24 mouse cellular contexts compared by ENCODE assay signal in genomic region chr15:16801302-16801701, GRCm38 (mm10).
"Had no signal": no experiment of that assay in that cellular context is flagged by ENCODE, and none has a peak within 500 bp of the region (broad histone marks: within the 10 kb centered on the region; RNA-seq: fewer than 3 reads in every experiment).

No protein-coding gene starts in this region.

- H3K36me3 ChIP-seq: heart, embryonic 13.5 days; heart, embryonic 15.5 days; hindbrain, embryonic 13.5 days; hindbrain, embryonic 15.5 days; kidney, embryonic 15.5 days; limb, embryonic 13.5 days; limb, embryonic 15.5 days; liver, embryonic 12.5 days had no signal

- H3K4me3 ChIP-seq: heart, adult 2 months; heart, embryonic 13.5 days; heart, embryonic 15.5 days; hindbrain, embryonic 13.5 days; hindbrain, embryonic 15.5 days; kidney, embryonic 15.5 days; limb, embryonic 13.5 days; limb, embryonic 15.5 days; liver, embryonic 12.5 days had no signal

- H3K4me1 ChIP-seq: heart, embryonic 13.5 days; heart, embryonic 15.5 days; hindbrain, embryonic 13.5 days; hindbrain, embryonic 15.5 days; kidney, embryonic 15.5 days; limb, embryonic 13.5 days; limb, embryonic 15.5 days; liver, embryonic 12.5 days had no signal

- DNase-seq: gastrocnemius, postnatal 14 days; gastrocnemius, postnatal 36 days; heart, adult 11 months; heart, adult 2 months; heart, postnatal 14 days; heart, postnatal 36 days; kidney, adult 11 months; kidney, adult 2 months; kidney, adult 9 months; kidney, postnatal 14 days; kidney, postnatal 36 days; layer of hippocampus, postnatal 36 days had no signal

- H3K4me2 ChIP-seq: heart, embryonic 11.5 days; heart, embryonic 13.5 days; heart, embryonic 15.5 days; hindbrain, embryonic 13.5 days; hindbrain, embryonic 15.5 days; kidney, embryonic 15.5 days; limb, embryonic 13.5 days; limb, embryonic 15.5 days; liver, embryonic 12.5 days had no signal

- H3K27me3 ChIP-seq: heart, embryonic 13.5 days; heart, embryonic 15.5 days; hindbrain, embryonic 13.5 days; hindbrain, embryonic 15.5 days; kidney, embryonic 15.5 days; limb, embryonic 13.5 days; limb, embryonic 15.5 days; liver, embryonic 12.5 days had no signal

- H3K9me3 ChIP-seq: heart, embryonic 13.5 days; heart, embryonic 15.5 days; hindbrain, embryonic 13.5 days; hindbrain, embryonic 15.5 days; kidney, embryonic 15.5 days; limb, embryonic 13.5 days; limb, embryonic 15.5 days; liver, embryonic 12.5 days had no signal

- ATAC-seq: hindbrain, postnatal 0 days; intestine, embryonic 16.5 days; liver, embryonic 12.5 days had no signal

- H3K9ac ChIP-seq: heart, embryonic 13.5 days; heart, embryonic 15.5 days; hindbrain, embryonic 13.5 days; hindbrain, embryonic 15.5 days; kidney, embryonic 15.5 days; limb, embryonic 13.5 days; limb, embryonic 15.5 days; liver, embryonic 12.5 days had no signal

- H3K27ac ChIP-seq: heart, adult 2 months; heart, embryonic 13.5 days; heart, embryonic 15.5 days; hindbrain, embryonic 13.5 days; hindbrain, embryonic 15.5 days; hindbrain, postnatal 0 days; kidney, embryonic 15.5 days; kidney, postnatal 0 days; limb, embryonic 13.5 days; limb, embryonic 15.5 days; liver, embryonic 12.5 days had no signal
